Mouse (Mus musculus) bone marrow macrophage, adult 2 months (primary cell): ENCODE measurements around the gene Prpf6. TPM values are rescaled to one million over a fixed set of nuclear protein-coding genes. Genes with fewer than 3 reads are reported as not detected.

ENCODE experiments used
- H3K27ac ChIP-seq: 2 replicates; pipeline ENCODE4 v1.5.1; 2012; ENCODE audit warnings: low read depth, low read length; ENCODE audit not compliant: insufficient read depth
- H3K4me1 ChIP-seq: 2 replicates; pipeline ENCODE4 v1.6.1; 2012; ENCODE audit warnings: low read length; ENCODE audit not compliant: control insufficient read depth, insufficient read depth
- H3K4me3 ChIP-seq: 2 replicates; pipeline ENCODE4 v1.5.1; 2012; ENCODE audit warnings: mild to moderate bottlenecking, low read length, moderate library complexity; ENCODE audit not compliant: insufficient read depth
- CTCF ChIP-seq: IDR thresholded peaks from 2 replicates; pipeline ENCODE4 v1.5.1; 2012; ENCODE audit warnings: low read depth, mild to moderate bottlenecking, low read length, moderate library complexity
- POLR2A ChIP-seq: IDR thresholded peaks from 2 replicates; pipeline ENCODE4 v1.6.1; 2012; ENCODE audit warnings: mild to moderate bottlenecking, low read depth, low read length, borderline replicate concordance
- polyA plus RNA-seq: library from polyadenylated mRNA; stranded (reverse); fragments of >200 nt; gene quantifications from 2 replicates; pipeline ENCODE4 v1.2.4, GENCODE M21; 2012; ENCODE audit not compliant: missing spikeins, insufficient read depth, insufficient read length

The Prpf6 gene
- polyA plus RNA-seq, 1 experiment = 45.7 TPM

GRCm38 (mm10) chr2:181653523-181653922 is 61.9 kb downstream of the Prpf6 start:
- Histone ChIP-seq H3K27ac (no peak overlapping the region), H3K4me1 (0 out of 2 replicates have a peak, but pooled peaks cover under 1% of the 10 kb centered on the region), H3K4me3 (no peak overlapping the region)
- TF ChIP-seq POLR2A (no peak), CTCF (no peak)

- H3K27ac ChIP-seq = no peak within 1 kb of the TSS
- H3K4me3 ChIP-seq = no peak within 1 kb of the TSS
Measured at GRCm38 (mm10) chr2:181656734-181657133, 65.1 kb downstream of the Prpf6 start, which contains the start of gene Gm29797. Gene Gm29797 (plus strand): TSS chr2:181657034.

GRCm38 (mm10) chr2:181657441-181657840 is 65.8 kb downstream of the Prpf6 start:
- Histone ChIP-seq H3K4me1 (peaks cover 15% of the 10 kb centered on the region), H3K27ac (no peak overlapping the region), H3K4me3 (no peak overlapping the region)
- no peak for TF ChIP-seq CTCF
- TF ChIP-seq POLR2A = no peak

More at GRCm38 (mm10) chr2:181656734-181657133, 65.1 kb downstream of the Prpf6 start, which contains the start of gene Gm29797:
- no peak for TF ChIP-seq POLR2A
- H3K4me1 ChIP-seq = peaks cover 15% of the 10 kb centered on the region

- Histone ChIP-seq H3K4me1 (peaks cover 18% of the 10 kb centered on the region), H3K27ac (no peak overlapping the region), H3K4me3 (no peak overlapping the region)
- TF ChIP-seq POLR2A (no peak), CTCF (no peak)
Measured at GRCm38 (mm10) chr2:181658528-181658927, 66.9 kb downstream of the Prpf6 start.

GRCm38 (mm10) chr2:181658930-181659555 is 67.4 kb downstream of the Prpf6 start:
- Histone ChIP-seq H3K27ac (peak overlapping the region; percentile 26; the same call in 1 of the 2 replicates), H3K4me3 (no peak overlapping the region), H3K4me1 (peaks cover 20% of the 10 kb centered on the region)
- TF ChIP-seq POLR2A (no peak), CTCF (no peak)

GRCm38 (mm10) chr2:181659609-181660055 is 68.0 kb downstream of the Prpf6 start:
- Histone ChIP-seq H3K4me1 (peaks cover 20% of the 10 kb centered on the region), H3K4me3 (peak overlapping the region; percentile 4; the same call in 1 of the 2 replicates), H3K27ac (peak overlapping the region; percentile 26; the same call in 1 of the 2 replicates)
- peak; percentile 83 for TF ChIP-seq CTCF
- no peak for TF ChIP-seq POLR2A

GRCm38 (mm10) chr2:181662620-181663297 is 71.1 kb downstream of the Prpf6 start:
- peaks cover 20% of the 10 kb centered on the region for H3K4me1 ChIP-seq
- H3K4me3 ChIP-seq = no peak overlapping the region
- H3K27ac ChIP-seq = no peak overlapping the region
- no peak for TF ChIP-seq CTCF
- no peak for TF ChIP-seq POLR2A

GRCm38 (mm10) chr2:181663298-181663630 is 71.6 kb downstream of the Prpf6 start:
- Histone ChIP-seq H3K4me1 (peaks cover 20% of the 10 kb centered on the region), H3K4me3 (no peak overlapping the region), H3K27ac (no peak overlapping the region)
- no peak for TF ChIP-seq CTCF
- no peak for TF ChIP-seq POLR2A

- Histone ChIP-seq H3K4me3 (no peak overlapping the region), H3K4me1 (peaks cover 3% of the 10 kb centered on the region; the same call in 1 of the 2 replicates), H3K27ac (no peak overlapping the region)
- TF ChIP-seq CTCF (no peak), POLR2A (no peak)
Measured at GRCm38 (mm10) chr2:181670285-181670912, 78.7 kb downstream of the Prpf6 start.

- H3K4me3 ChIP-seq = no peak overlapping the region
- TF ChIP-seq POLR2A (no peak), CTCF (no peak)
- peaks cover 7% of the 10 kb centered on the region for H3K4me1 ChIP-seq
- H3K27ac ChIP-seq = no peak overlapping the region
Measured at GRCm38 (mm10) chr2:181670913-181671311, 79.2 kb downstream of the Prpf6 start.
